Mouse (Mus musculus): ENCODE data around the gene Cdhr3.

- TF ChIP-seq CTCF (IDR thresholded peaks at IDR 0.05; ENCODE audit: low read depth) (no peak), EP300 (IDR thresholded peaks at IDR 0.05; ENCODE audit: low read depth) (no peak)
These were observed 93.9 kb downstream of the Cdhr3 start for GRCm38 (mm10) chr12:32998766-32999165.
